Mouse (Mus musculus): Measurements from ENCODE around the gene Tmub2. TPM values are rescaled to one million over a fixed set of nuclear protein-coding genes. Genes with fewer than 3 reads are reported as not detected.

Tmub2 gene
- polyA plus RNA-seq, 1 experiment from 2014 or later, result 52.8 TPM

DNA sequence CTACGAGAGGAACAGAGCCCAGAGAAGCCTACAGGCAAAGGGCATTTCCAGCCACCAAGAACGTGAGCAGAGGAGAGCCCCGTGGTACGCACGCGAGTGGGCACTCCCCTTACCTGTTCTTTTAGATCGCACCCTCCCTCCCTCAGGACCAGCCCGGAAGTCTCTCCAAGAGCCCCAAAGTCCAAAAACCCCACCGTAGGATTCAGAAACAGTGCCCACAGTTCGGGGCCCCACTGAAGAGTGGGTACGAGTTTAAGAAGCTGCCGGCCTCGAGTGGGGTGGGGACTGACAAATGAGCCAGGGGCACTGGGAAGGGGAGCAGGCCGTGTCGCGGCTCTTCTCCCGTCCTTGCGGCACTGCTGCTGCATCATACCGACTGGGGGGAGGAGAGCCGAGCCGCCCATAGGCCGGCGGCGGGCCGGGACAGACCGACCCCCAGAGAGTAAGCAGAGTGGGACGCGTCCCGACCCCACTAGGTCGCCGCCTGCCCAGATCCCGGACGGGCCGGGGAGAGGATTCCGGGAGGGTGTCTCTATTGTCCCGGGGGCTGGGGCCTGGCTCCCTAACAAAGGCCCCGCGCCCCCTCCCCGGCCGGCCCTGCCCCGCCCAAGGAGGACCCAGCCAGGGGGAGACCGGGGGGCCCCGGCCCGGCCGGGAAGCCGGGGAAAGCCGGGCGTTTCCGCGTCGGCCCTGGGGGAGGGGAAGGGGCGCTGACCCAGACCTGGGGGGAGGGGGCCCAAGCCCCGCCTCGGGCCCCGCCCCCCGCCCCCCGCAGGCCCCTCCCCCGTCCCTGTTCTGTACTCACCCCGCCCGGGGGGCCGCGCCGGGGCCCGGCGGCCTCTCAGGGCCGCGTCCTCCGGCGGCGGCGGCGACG, 11.1 kb downstream of the Tmub2 start:
- H3K4me1 ChIP-seq (replicated peaks; ENCODE audit: control insufficient read depth, insufficient read depth, low read length), result peaks cover 18% of the 10 kb centered on the region
- H3K27me3 ChIP-seq (ENCODE audit: control insufficient read depth, insufficient read depth, low read depth, low read length), result no peaks in the 10 kb centered on the region
- H3K9me3 ChIP-seq (ENCODE audit: control insufficient read depth, low read length), result no peaks in the 10 kb centered on the region
- peak overlapping the region; percentile 79 for H3K4me3 ChIP-seq (ENCODE audit: low read length)
- H3K36me3 ChIP-seq (ENCODE audit: control insufficient read depth, insufficient read depth, low read length), result peaks cover 23% of the 10 kb centered on the region
- peak overlapping the region; percentile 99 for H3K27ac ChIP-seq (ENCODE audit: low read length)
- peak overlapping the region; percentile 90 for H3K9ac ChIP-seq (ENCODE audit: low read length)
- peak; percentile 41; the same call in 1 of the 2 replicates for ATAC-seq (ENCODE audit: low read depth)
- WGBS, result 1% methylated on average over 19 of the region's 73 CpGs
- H3K4me2 ChIP-seq (ENCODE audit: low read depth, low read length), result peak overlapping the region; percentile 56

DNA sequence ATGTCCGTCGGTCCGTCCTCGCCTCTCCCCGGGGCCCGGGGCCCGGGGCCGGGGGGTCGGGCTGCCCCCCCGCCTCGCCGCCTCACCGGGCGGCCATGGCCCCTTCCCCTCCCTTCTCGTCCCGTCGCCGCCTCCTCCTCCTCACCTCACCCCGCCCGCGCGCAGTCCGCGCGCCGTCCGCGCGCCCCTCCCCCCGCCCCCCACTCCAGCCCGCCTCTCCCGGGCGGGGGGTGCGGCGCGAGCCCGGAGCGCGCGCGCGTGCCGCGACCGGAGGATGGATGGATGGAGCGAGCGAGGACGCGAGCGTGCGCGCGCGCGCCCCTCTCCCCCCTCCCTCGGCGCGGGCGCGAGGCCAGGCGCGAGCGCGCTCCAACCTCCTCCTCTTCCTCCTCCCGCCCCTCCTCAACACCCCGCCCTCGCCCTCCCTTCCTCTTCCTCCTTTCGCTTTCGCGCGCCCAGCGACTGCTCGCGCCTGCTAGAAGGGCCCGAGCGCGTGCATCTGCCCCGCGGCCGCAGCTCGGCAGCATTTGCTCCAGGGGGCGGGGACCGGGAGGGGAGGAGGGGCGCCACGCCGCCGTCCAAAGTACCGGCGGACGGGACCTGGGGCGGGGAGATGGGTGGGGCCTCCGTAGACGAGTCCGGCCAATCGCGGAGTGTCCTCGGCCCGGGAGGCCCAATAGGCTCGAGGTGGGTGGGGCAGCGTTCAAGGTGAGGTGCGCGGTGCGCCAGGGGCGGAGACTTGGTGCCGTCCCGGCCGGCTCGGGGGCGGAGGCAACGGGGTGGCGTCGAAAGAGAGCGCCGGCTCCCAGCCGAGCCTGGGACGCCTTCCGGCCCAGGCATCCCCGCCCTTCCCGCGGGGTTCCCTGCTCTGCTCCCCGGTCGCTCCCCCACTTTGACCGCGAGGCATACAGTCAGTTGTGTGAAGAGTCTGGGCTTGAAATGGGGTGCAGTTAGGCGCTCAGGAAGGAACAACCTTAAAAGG, 12.1 kb downstream of the Tmub2 start, which contains the start of gene Atxn7l3:
Gene Atxn7l3 (minus strand): TSS at position 141 of the 982 bp plus-strand sequence.
- peak; percentile 95 for ATAC-seq (ENCODE audit: low read depth)
- Histone ChIP-seq H3K4me2 (ENCODE audit: low read depth, low read length) (peak within 1 kb of the TSS; percentile 89), H3K4me3 (ENCODE audit: low read length) (peak within 1 kb of the TSS; percentile 79), H3K9ac (ENCODE audit: low read length) (peak within 1 kb of the TSS; percentile 90), H3K27me3 (ENCODE audit: control insufficient read depth, insufficient read depth, low read depth, low read length) (no peaks in the 10 kb centered on the region), H3K4me1 (replicated peaks; ENCODE audit: control insufficient read depth, insufficient read depth, low read length) (peaks cover 18% of the 10 kb centered on the region), H3K27ac (ENCODE audit: low read length) (peak within 1 kb of the TSS; percentile 99), H3K36me3 (ENCODE audit: control insufficient read depth, insufficient read depth, low read length) (peaks cover 14% of the 10 kb centered on the region), H3K9me3 (ENCODE audit: control insufficient read depth, low read length) (no peaks in the 10 kb centered on the region)
- 0% methylated on average over 40 of the region's 125 CpGs for WGBS

DNA sequence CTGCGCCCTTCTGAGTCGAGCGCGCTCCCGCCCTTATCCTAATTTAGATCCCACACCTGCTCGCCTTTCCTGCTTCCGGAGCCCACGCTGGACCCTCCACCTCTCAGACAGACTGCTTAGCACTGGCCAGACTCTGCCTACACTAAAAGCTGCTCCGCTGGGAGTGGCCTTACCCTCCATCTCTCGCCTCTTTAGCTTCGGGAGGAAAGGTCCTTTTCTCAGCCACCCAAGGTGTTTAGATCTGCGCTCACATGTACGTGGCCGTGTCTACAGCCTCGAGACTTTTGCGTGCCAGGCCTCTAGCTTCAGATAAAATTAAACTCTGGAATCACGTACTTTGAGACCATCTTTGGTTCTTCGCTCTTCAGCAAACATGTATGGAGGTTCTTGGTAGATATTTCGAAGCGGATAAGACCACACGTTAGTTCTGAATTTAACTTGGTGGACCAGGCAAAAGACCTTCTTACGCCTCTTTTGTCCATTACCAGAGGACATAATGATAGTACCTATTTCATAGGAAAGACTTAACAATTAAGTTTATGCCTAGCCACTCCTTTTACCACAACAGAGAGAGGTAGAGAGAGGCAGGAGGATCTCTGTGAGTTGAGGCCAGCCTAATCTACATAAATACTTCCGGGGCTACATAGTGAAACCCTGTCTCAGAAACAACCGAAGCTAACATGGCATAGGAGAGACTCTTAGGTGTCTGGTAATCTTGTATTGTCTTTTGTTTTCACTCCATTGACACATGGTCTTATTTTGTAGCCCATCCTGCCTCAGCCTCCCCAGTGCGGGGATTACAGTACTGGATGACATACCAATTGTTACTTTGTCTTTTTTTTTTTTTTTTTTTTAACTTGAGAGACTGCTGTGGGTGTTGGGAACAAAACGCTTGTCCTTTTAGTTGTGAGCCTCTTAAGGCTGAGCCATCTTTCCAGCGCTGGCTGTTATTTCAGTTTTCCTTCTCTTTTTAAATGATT, 13.1 kb downstream of the Tmub2 start:
- H3K36me3 ChIP-seq (ENCODE audit: control insufficient read depth, insufficient read depth, low read length), result peaks cover 3% of the 10 kb centered on the region
- H3K9ac ChIP-seq (ENCODE audit: low read length), result peak overlapping the region; percentile 84
- no peaks in the 10 kb centered on the region for H3K9me3 ChIP-seq (ENCODE audit: control insufficient read depth, low read length)
- peak overlapping the region; percentile 79 for H3K4me3 ChIP-seq (ENCODE audit: low read length)
- H3K27ac ChIP-seq (ENCODE audit: low read length), result peak overlapping the region; percentile 95
- H3K4me1 ChIP-seq (replicated peaks; ENCODE audit: control insufficient read depth, insufficient read depth, low read length), result peaks cover 18% of the 10 kb centered on the region
- 21% methylated on average over 27 of the region's 27 CpGs for WGBS
- peak; percentile 20 for ATAC-seq (ENCODE audit: low read depth)
- peak overlapping the region; percentile 89 for H3K4me2 ChIP-seq (ENCODE audit: low read depth, low read length)
- no peaks in the 10 kb centered on the region for H3K27me3 ChIP-seq (ENCODE audit: control insufficient read depth, insufficient read depth, low read depth, low read length)

DNA sequence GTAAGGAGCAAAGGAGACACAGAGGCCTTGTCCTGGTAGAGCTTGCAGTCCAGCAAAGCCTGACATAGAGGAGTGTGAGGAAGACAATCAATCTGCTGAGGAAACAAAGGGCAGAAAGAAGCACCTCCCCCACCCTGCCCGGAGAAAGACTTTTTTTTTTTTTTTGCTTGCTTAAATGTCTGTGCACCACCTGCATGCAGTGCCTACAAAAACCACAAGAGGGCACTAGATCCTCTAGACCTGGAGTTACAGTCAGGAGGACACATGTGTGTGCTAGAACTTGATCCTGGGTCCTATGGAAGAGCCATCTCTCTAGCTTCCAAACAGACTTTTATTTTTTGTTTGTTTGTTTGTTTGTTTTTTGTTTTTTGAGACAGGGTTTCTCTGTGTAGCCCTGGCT, 15.1 kb downstream of the Tmub2 start:
- no peaks in the 10 kb centered on the region for H3K27me3 ChIP-seq (ENCODE audit: control insufficient read depth, insufficient read depth, low read depth, low read length)
- H3K27ac ChIP-seq (ENCODE audit: low read length), result no peak overlapping the region
- no peak overlapping the region for H3K4me3 ChIP-seq (ENCODE audit: low read length)
- no peak overlapping the region for H3K4me2 ChIP-seq (ENCODE audit: low read depth, low read length)
- H3K36me3 ChIP-seq (ENCODE audit: control insufficient read depth, insufficient read depth, low read length), result no peaks in the 10 kb centered on the region
- WGBS, result 14% methylated on average over 1 of the region's 1 CpGs
- H3K4me1 ChIP-seq (replicated peaks; ENCODE audit: control insufficient read depth, insufficient read depth, low read length), result peaks cover 13% of the 10 kb centered on the region
- no peak overlapping the region for H3K9ac ChIP-seq (ENCODE audit: low read length)
- H3K9me3 ChIP-seq (ENCODE audit: control insufficient read depth, low read length), result no peaks in the 10 kb centered on the region
- ATAC-seq (ENCODE audit: low read depth), result no peak

DNA sequence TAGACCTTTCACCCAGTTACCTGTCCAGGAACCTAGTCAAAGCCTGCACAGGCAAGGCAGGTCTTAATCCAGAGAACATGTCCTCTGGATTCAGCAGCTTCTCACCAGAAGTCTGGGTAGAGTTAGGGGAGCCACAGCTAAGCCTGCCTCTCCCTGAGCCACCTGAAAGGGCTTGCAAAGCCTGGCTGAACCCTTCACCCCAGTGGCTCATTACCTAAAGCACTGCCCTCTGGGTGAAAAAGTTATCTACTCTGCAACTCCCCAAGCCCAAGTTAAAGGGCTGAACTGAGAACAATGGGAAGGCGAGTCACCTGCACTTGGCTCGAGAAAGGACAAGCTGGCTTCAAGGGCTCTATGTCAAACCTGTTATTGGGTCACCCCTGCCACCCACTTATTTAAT, 19.4 kb downstream of the Tmub2 start:
- 25% methylated on average over 2 of the region's 2 CpGs for WGBS
- Histone ChIP-seq H3K9me3 (ENCODE audit: control insufficient read depth, low read length) (no peaks in the 10 kb centered on the region), H3K36me3 (ENCODE audit: control insufficient read depth, insufficient read depth, low read length) (peaks cover 22% of the 10 kb centered on the region), H3K4me2 (ENCODE audit: low read depth, low read length) (no peak overlapping the region), H3K4me3 (ENCODE audit: low read length) (no peak overlapping the region), H3K9ac (ENCODE audit: low read length) (no peak overlapping the region), H3K4me1 (replicated peaks; ENCODE audit: control insufficient read depth, insufficient read depth, low read length) (peaks cover 4% of the 10 kb centered on the region), H3K27ac (ENCODE audit: low read length) (no peak overlapping the region), H3K27me3 (ENCODE audit: control insufficient read depth, insufficient read depth, low read depth, low read length) (no peaks in the 10 kb centered on the region)
- no peak for ATAC-seq (ENCODE audit: low read depth)

DNA sequence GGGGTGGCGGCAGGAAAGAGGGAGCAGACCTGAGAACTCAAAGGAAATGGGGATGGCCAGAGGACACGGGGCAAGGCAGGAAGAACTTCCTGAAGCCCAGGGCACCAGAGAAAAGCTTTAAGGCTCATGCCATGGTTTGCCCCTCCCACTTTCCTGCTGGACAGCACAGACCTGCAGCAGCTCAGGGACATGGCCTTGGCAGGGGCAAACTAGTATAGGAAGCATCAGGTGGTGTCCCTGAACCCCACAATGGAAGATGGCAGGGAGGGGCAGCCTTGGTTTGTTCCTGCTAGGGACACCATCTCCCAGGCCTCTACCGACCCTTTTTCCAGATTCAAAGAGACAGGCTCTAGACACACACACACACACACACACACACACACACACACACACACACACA, 20.6 kb downstream of the Tmub2 start:
- Histone ChIP-seq H3K4me2 (ENCODE audit: low read depth, low read length) (no peak overlapping the region), H3K4me1 (replicated peaks; ENCODE audit: control insufficient read depth, insufficient read depth, low read length) (peaks cover 15% of the 10 kb centered on the region), H3K36me3 (ENCODE audit: control insufficient read depth, insufficient read depth, low read length) (peaks cover 27% of the 10 kb centered on the region), H3K27me3 (ENCODE audit: control insufficient read depth, insufficient read depth, low read depth, low read length) (no peaks in the 10 kb centered on the region), H3K27ac (ENCODE audit: low read length) (no peak overlapping the region), H3K9me3 (ENCODE audit: control insufficient read depth, low read length) (no peaks in the 10 kb centered on the region), H3K9ac (ENCODE audit: low read length) (no peak overlapping the region), H3K4me3 (ENCODE audit: low read length) (no peak overlapping the region)
- 40% methylated on average over 3 of the region's 3 CpGs for WGBS
- ATAC-seq (ENCODE audit: low read depth), result no peak

DNA sequence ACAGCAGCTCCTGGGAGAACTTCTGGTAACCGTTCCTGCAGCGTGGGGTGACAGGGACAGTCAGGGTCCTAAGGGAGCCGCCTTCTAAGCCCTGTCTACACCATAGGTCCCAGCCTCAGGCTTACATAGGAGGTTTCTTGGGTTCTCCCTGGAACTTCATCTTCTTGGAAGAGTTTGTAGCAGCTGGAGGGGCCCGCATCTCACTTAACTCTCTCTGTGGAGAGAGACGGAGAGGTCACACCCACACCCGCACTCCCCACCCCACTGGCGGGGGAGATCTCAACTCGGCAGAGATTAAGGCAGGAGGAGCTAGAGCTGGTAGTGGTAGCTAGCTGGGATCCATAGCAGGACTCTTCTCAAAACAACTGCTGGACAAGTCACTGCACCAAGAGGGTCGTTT, 23.4 kb downstream of the Tmub2 start:
- Histone ChIP-seq H3K27me3 (ENCODE audit: control insufficient read depth, insufficient read depth, low read depth, low read length) (no peaks in the 10 kb centered on the region), H3K9me3 (ENCODE audit: control insufficient read depth, low read length) (no peaks in the 10 kb centered on the region), H3K4me2 (ENCODE audit: low read depth, low read length) (no peak overlapping the region), H3K9ac (ENCODE audit: low read length) (no peak overlapping the region), H3K27ac (ENCODE audit: low read length) (no peak overlapping the region), H3K4me3 (ENCODE audit: low read length) (no peak overlapping the region), H3K36me3 (ENCODE audit: control insufficient read depth, insufficient read depth, low read length) (peaks cover 35% of the 10 kb centered on the region), H3K4me1 (replicated peaks; ENCODE audit: control insufficient read depth, insufficient read depth, low read length) (peaks cover 15% of the 10 kb centered on the region)
- 83% methylated on average over 9 of the region's 9 CpGs for WGBS
- no peak for ATAC-seq (ENCODE audit: low read depth)

DNA sequence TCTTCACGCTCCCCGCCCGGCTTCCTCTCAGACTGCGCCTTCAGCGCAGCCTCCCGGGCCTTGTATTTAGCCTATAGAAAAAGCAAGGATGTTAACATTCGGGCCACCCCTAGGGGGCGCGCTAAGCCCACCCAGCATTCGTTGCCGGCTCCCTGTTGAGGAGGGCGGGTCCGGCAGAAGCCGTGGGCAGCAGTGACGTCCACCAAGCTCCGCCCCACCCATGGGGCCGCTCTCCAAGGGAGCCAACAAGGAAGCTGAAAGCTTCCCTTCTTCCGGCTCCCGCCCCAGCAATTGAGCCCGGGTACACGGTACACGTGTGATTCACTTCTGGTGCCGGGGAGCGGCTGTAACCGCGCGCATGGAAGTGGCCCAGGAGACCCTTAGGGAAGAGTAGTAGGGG, 24.2 kb downstream of the Tmub2 start:
- under 1% methylated on average over 27 of the region's 27 CpGs for WGBS
- Histone ChIP-seq H3K36me3 (ENCODE audit: control insufficient read depth, insufficient read depth, low read length) (peaks cover 44% of the 10 kb centered on the region), H3K4me3 (ENCODE audit: low read length) (peak overlapping the region; percentile 49), H3K4me2 (ENCODE audit: low read depth, low read length) (peak overlapping the region; percentile 68), H3K27ac (ENCODE audit: low read length) (peak overlapping the region; percentile 44), H3K9ac (ENCODE audit: low read length) (peak overlapping the region; percentile 58), H3K27me3 (ENCODE audit: control insufficient read depth, insufficient read depth, low read depth, low read length) (no peaks in the 10 kb centered on the region), H3K4me1 (replicated peaks; ENCODE audit: control insufficient read depth, insufficient read depth, low read length) (peaks cover 15% of the 10 kb centered on the region), H3K9me3 (ENCODE audit: control insufficient read depth, low read length) (no peaks in the 10 kb centered on the region)
- ATAC-seq (ENCODE audit: low read depth), result peak; percentile 97

Measured in lung, embryonic 16.5 days (tissue).